Mouse (Mus musculus): ENCODE data around the gene Art2b. TPM values are rescaled to one million over a fixed set of nuclear protein-coding genes. Genes with fewer than 3 reads are reported as not detected.
A peak's percentile ranks its signal among the peaks of the same experiment; 100 is the strongest.

The Art2b gene
- total RNA-seq, 2 experiments from 2014 or later: not detected

- Histone ChIP-seq H3K4me3 (no peak overlapping the region), H3K27ac (no peak overlapping the region)
- TF ChIP-seq CTCF (IDR thresholded peaks at IDR 0.05): no peak
- no peak for DNase-seq (ENCODE audit: extremely low spot score in 1 of 2, low spot score in 2 of 2)
- intact Hi-C loops (cut with DNase I): no loop called here
Measured at GRCm38 (mm10) chr7:101550686-101551485, 34.5 kb downstream of the Art2b start.

GRCm38 (mm10) chr7:101549266-101549665 is 36.1 kb downstream of the Art2b start:
- no peak for TF ChIP-seq CTCF (IDR thresholded peaks at IDR 0.05)
- DNase-seq (ENCODE audit: extremely low spot score in 1 of 2, low spot score in 2 of 2): no peak
- H3K27ac ChIP-seq: no peak overlapping the region
- no peak overlapping the region for H3K4me3 ChIP-seq
- intact Hi-C loops (cut with DNase I): no loop called here

GRCm38 (mm10) chr7:101547651-101548050 is 37.7 kb downstream of the Art2b start:
- Histone ChIP-seq H3K4me3 (no peak overlapping the region), H3K27ac (no peak overlapping the region)
- no peak for TF ChIP-seq CTCF (IDR thresholded peaks at IDR 0.05)
- intact Hi-C loops (cut with DNase I): no loop called here
- DNase-seq (ENCODE audit: extremely low spot score in 1 of 2, low spot score in 2 of 2): no peak

- DNase-seq (ENCODE audit: extremely low spot score in 1 of 2, low spot score in 2 of 2): peak in 1 of 2 experiments; percentile 35
- Histone ChIP-seq H3K4me3 (peak overlapping the region; percentile 17; the same call in 1 of the 2 replicates), H3K27ac (peak overlapping the region; percentile 80)
- intact Hi-C loops (cut with DNase I): loop anchor here (1.0 to 2.0 kb wide), 2 partner anchors 76 to 127 kb away; no protein-coding TSS in a partner anchor
- no peak for TF ChIP-seq CTCF (IDR thresholded peaks at IDR 0.05)
Measured at GRCm38 (mm10) chr7:101541734-101542133, 43.7 kb downstream of the Art2b start.

- intact Hi-C loops (cut with DNase I): loop anchor here (1.0 to 2.0 kb wide), 2 partner anchors 76 to 126 kb away; no protein-coding TSS in a partner anchor
- Histone ChIP-seq H3K4me3 (peak overlapping the region; percentile 17; the same call in 1 of the 2 replicates), H3K27ac (peak overlapping the region; percentile 80)
- peak; percentile 78 to 80 for DNase-seq (ENCODE audit: extremely low spot score in 1 of 2, low spot score in 2 of 2)
- TF ChIP-seq CTCF (IDR thresholded peaks at IDR 0.05): peak; percentile 78
Measured at GRCm38 (mm10) chr7:101541132-101541531, 44.3 kb downstream of the Art2b start.

- DNase-seq (ENCODE audit: extremely low spot score in 1 of 2, low spot score in 2 of 2): no peak
- Histone ChIP-seq H3K4me3 (no peak overlapping the region), H3K27ac (peak overlapping the region; percentile 80)
- intact Hi-C loops (cut with DNase I): loop anchor here (1.0 to 2.0 kb wide), 2 partner anchors 77 to 126 kb away; no protein-coding TSS in a partner anchor
- no peak for TF ChIP-seq CTCF (IDR thresholded peaks at IDR 0.05)
Measured at GRCm38 (mm10) chr7:101540684-101541083, 44.7 kb downstream of the Art2b start.

- Histone ChIP-seq H3K27ac (peak overlapping the region; percentile 4; the same call in 1 of the 2 replicates), H3K4me3 (no peak overlapping the region)
- DNase-seq (ENCODE audit: extremely low spot score in 1 of 2, low spot score in 2 of 2): no peak
- intact Hi-C loops (cut with DNase I): loop anchor here (2.0 kb wide), 1 partner anchor 125 kb away; no protein-coding TSS in a partner anchor
- no peak for TF ChIP-seq CTCF (IDR thresholded peaks at IDR 0.05)
Measured at GRCm38 (mm10) chr7:101539774-101540173, 45.6 kb downstream of the Art2b start.

- 0 out of 2 replicates have a peak overlapping the region, but pooled peaks have one; percentile 1 for H3K4me3 ChIP-seq
- TF ChIP-seq CTCF (IDR thresholded peaks at IDR 0.05): peak; percentile 86
- peak overlapping the region; percentile 80 for H3K27ac ChIP-seq
- DNase-seq (ENCODE audit: extremely low spot score in 1 of 2, low spot score in 2 of 2): peak; percentile 67 to 68
- intact Hi-C loops (cut with DNase I): loop anchor here (1.0 kb wide), 1 partner anchor 88 kb away; no protein-coding TSS in a partner anchor
Measured at GRCm38 (mm10) chr7:101538141-101538933, 47.1 kb downstream of the Art2b start.

- intact Hi-C loops (cut with DNase I): no loop called here
- TF ChIP-seq CTCF (IDR thresholded peaks at IDR 0.05): no peak
- Histone ChIP-seq H3K4me3 (no peak overlapping the region), H3K27ac (peak overlapping the region; percentile 80)
- peak in 1 of 2 experiments; percentile 35 for DNase-seq (ENCODE audit: extremely low spot score in 1 of 2, low spot score in 2 of 2)
Measured at GRCm38 (mm10) chr7:101537541-101537940, 47.9 kb downstream of the Art2b start.

- no peak for DNase-seq (ENCODE audit: extremely low spot score in 1 of 2, low spot score in 2 of 2)
- Histone ChIP-seq H3K4me3 (no peak overlapping the region), H3K27ac (peak overlapping the region; percentile 44)
- intact Hi-C loops (cut with DNase I): no loop called here
- no peak for TF ChIP-seq CTCF (IDR thresholded peaks at IDR 0.05)
Measured at GRCm38 (mm10) chr7:101535517-101535916, 49.9 kb downstream of the Art2b start.

GRCm38 (mm10) chr7:101535102-101535501 is 50.3 kb downstream of the Art2b start:
- DNase-seq (ENCODE audit: extremely low spot score in 1 of 2, low spot score in 2 of 2): no peak
- peak overlapping the region; percentile 60 for H3K27ac ChIP-seq

GRCm38 (mm10) chr7:101534428-101534827 is 51.0 kb downstream of the Art2b start:
- TF ChIP-seq CTCF (IDR thresholded peaks at IDR 0.05): no peak
- intact Hi-C loops (cut with DNase I): no loop called here
- no peak for DNase-seq (ENCODE audit: extremely low spot score in 1 of 2, low spot score in 2 of 2)
- no peak overlapping the region for H3K27ac ChIP-seq
- no peak overlapping the region for H3K4me3 ChIP-seq

More at GRCm38 (mm10) chr7:101535102-101535501, 50.3 kb downstream of the Art2b start:
- TF ChIP-seq CTCF (IDR thresholded peaks at IDR 0.05): no peak
- H3K4me3 ChIP-seq: no peak overlapping the region
- intact Hi-C loops (cut with DNase I): no loop called here

Other genes with a start within 250 kb of the Art2b start
- 10 to 100 TPM; 16.6 to 22.1 TPM for gene Arap1, start 237.5 kb downstream of the Art2b start, total RNA-seq (2021)
- gene Gm45837, start 174.7 kb downstream of the Art2b start, total RNA-seq (2021): 1 to 10 TPM; 1.6 to 3.4 TPM
- gene Pde2a, start 163.9 kb downstream of the Art2b start, total RNA-seq (2021): 100 to 1,000 TPM; 372 to 375 TPM
- 10 to 100 TPM; 55.6 to 57.1 TPM for gene Clpb, start 78.0 kb upstream of the Art2b start, total RNA-seq (2021)
- gene Phox2a, start 232.7 kb upstream of the Art2b start, total RNA-seq (2021): not detected